Mouse (Mus musculus) kidney, postnatal 0 days (tissue): ENCODE measurements around the gene Cmya5. TPM values are rescaled to one million over a fixed set of nuclear protein-coding genes. Genes with fewer than 3 reads are reported as not detected.

Experiments used
- ATAC-seq: fragments of 200-750 bp; cut with Nextera tagmentation; replicated peaks from 2 replicates; pipeline ENCODE4 v1.8.0; 2017; ENCODE audit warnings: low read depth, moderate number of reproducible peaks, moderate TSS enrichment, moderate library complexity; ENCODE audit not compliant: low FRiP score
- DNase-seq: peaks from one replicate; pipeline ENCODE4 v3.0.0-alpha.2; 2016; ENCODE audit warnings: low spot score
- H3K27ac ChIP-seq: fragments of 300-500 bp; sonication (generic); 2 replicates; pipeline ENCODE4 v1.5.1; 2014; ENCODE audit warnings: mild to moderate bottlenecking
- H3K27me3 ChIP-seq: fragments of 300-500 bp; sonication (generic); 2 replicates; pipeline ENCODE4 v1.6.1; 2014; ENCODE audit warnings: low read length, mixed read lengths; ENCODE audit not compliant: insufficient read depth
- H3K36me3 ChIP-seq: fragments of 300-500 bp; sonication (generic); 2 replicates; pipeline ENCODE4 v1.6.1; 2014; ENCODE audit warnings: low read length, mixed read lengths; ENCODE audit not compliant: insufficient read depth
- H3K4me1 ChIP-seq: fragments of 300-500 bp; sonication (generic); replicated peaks from 2 replicates; pipeline ENCODE4 v1.6.1; 2014; ENCODE audit warnings: antibody characterized with exemption, low read length, mixed read lengths; ENCODE audit not compliant: insufficient read depth
- H3K4me2 ChIP-seq: fragments of 300-500 bp; sonication (generic); 2 replicates; pipeline ENCODE4 v1.6.1; 2014; ENCODE audit warnings: mild to moderate bottlenecking, low read length, moderate library complexity, mixed read lengths
- H3K4me3 ChIP-seq: fragments of 300-500 bp; sonication (generic); replicated peaks from 2 replicates; pipeline ENCODE4 v1.5.1; 2014; ENCODE audit warnings: low read depth, low read length
- H3K9ac ChIP-seq: fragments of 300-500 bp; sonication (generic); 2 replicates; pipeline ENCODE4 v1.6.1; 2014; ENCODE audit warnings: low read depth, low read length
- H3K9me3 ChIP-seq: fragments of 300-500 bp; sonication (generic); replicated peaks from 2 replicates; pipeline ENCODE4 v1.6.1; 2016; ENCODE audit warnings: low read length, inconsistent platforms, mixed read lengths
- CTCF ChIP-seq: IDR thresholded peaks from 2 replicates; pipeline ENCODE4 v1.5.1; 2016; ENCODE audit warnings: antibody characterized with exemption, low read depth, mild to moderate bottlenecking, moderate library complexity
- WGBS: fragments of 180-500 bp; shearing (Covaris S2); extraction: QIAGEN DNeasy Blood & Tissue Kit; methylation state at CpG from one replicate; pipeline ENCODE4 v1.1.7; 2014; 5-methylcytosine and 5-hydroxymethylcytosine counted together
- polyA plus RNA-seq: library from polyadenylated mRNA; unstranded; fragments of >200 nt; fragmentation: Nextera tagmentation; extraction: Ambion mirVana; gene quantifications from 2 replicates; pipeline ENCODE4 v1.2.1, GENCODE M21; 2015

The Cmya5 gene
- polyA plus RNA-seq, 1 experiment from 2014 or later: 0.07 TPM

- Histone ChIP-seq H3K27ac (no peak overlapping the region), H3K4me2 (no peak overlapping the region), H3K27me3 (no peaks in the 10 kb centered on the region), H3K4me3 (no peak overlapping the region), H3K9ac (no peak overlapping the region), H3K36me3 (no peaks in the 10 kb centered on the region), H3K4me1 (no peaks in the 10 kb centered on the region), H3K9me3 (no peaks in the 10 kb centered on the region)
- TF ChIP-seq CTCF: no peak
- WGBS: 84% methylated on average over 3 of the region's 3 CpGs
- ATAC-seq (no peak), DNase-seq (no peak)
Measured at GRCm38 (mm10) chr13:93060437-93060836, 84.1 kb downstream of the Cmya5 start.

DNA sequence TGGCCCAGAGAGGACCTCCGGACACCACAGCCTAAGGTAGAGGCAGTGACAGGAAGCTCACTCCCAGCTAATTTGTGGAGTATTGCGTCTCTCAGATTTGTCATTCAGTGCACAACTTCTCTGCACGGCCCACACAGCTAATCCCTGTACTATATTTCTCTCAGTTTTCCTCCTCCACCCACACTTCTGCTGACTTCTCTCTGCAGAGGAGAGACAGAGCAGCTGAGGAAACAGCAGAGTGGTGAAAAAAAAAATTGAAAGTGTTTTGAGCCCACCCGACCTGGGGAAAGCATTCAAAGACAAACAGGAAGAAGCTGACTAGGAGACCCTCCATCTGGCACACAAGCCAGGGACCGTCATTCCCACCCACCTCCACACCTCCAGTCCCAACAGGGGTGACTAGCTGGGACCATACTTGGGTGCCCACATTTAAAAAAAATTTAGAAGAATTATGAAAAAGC is 85.9 kb downstream of the Cmya5 start:
- WGBS: 53% methylated on average over 5 of the region's 5 CpGs
- H3K4me2 ChIP-seq: no peak overlapping the region

GRCm38 (mm10) chr13:93057492-93058260 is 86.8 kb downstream of the Cmya5 start:
- no peaks in the 10 kb centered on the region for H3K27me3 ChIP-seq
- no peaks in the 10 kb centered on the region for H3K4me1 ChIP-seq
- DNase-seq (no peak), ATAC-seq (no peak)
- TF ChIP-seq CTCF: no peak
- H3K36me3 ChIP-seq: no peaks in the 10 kb centered on the region
- H3K9ac ChIP-seq: no peak overlapping the region
- H3K9me3 ChIP-seq: no peaks in the 10 kb centered on the region
- H3K4me3 ChIP-seq: no peak overlapping the region
- WGBS: 81% methylated on average over 7 of the region's 7 CpGs
- H3K4me2 ChIP-seq: no peak overlapping the region
- H3K27ac ChIP-seq: no peak overlapping the region

More for the DNA sequence above, 85.9 kb downstream of the Cmya5 start:
- no peak for TF ChIP-seq CTCF
- Histone ChIP-seq H3K4me1 (no peaks in the 10 kb centered on the region), H3K36me3 (no peaks in the 10 kb centered on the region), H3K9ac (no peak overlapping the region), H3K4me3 (no peak overlapping the region), H3K9me3 (no peaks in the 10 kb centered on the region), H3K27me3 (no peaks in the 10 kb centered on the region), H3K27ac (no peak overlapping the region)
- DNase-seq: no peak
- ATAC-seq: no peak

- H3K36me3 ChIP-seq: no peaks in the 10 kb centered on the region
- no peak overlapping the region for H3K4me2 ChIP-seq
- no peak for ATAC-seq
- WGBS: 88% methylated on average over 1 of the region's 1 CpGs
- no peak overlapping the region for H3K27ac ChIP-seq
- no peaks in the 10 kb centered on the region for H3K27me3 ChIP-seq
- H3K4me1 ChIP-seq: no peaks in the 10 kb centered on the region
- no peak overlapping the region for H3K9ac ChIP-seq
- no peaks in the 10 kb centered on the region for H3K9me3 ChIP-seq
- no peak for TF ChIP-seq CTCF
- H3K4me3 ChIP-seq: no peak overlapping the region
- no peak for DNase-seq
Measured at GRCm38 (mm10) chr13:93056091-93056490, 88.4 kb downstream of the Cmya5 start.

DNA sequence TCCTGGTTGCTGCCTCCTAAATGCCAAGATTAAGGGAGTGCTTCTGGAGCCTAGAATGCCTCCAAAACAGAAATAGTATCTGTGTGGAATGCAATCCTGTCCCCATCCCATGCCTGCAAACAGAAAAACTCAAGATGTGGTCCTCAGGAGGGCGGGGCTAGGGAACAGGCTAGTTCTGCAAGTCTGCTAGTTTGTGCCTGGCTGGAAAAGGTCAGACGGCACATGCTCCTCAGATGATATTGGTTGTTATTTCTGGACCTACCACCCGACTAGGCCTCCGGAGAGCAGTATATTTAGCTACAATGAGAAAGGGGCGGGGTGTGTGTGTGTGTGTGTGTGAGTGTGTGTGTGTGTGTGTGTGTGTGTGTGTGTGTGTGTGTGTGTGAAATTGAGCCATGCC is 93.0 kb downstream of the Cmya5 start:
- ATAC-seq (no peak), DNase-seq (no peak)
- H3K4me1 ChIP-seq: no peaks in the 10 kb centered on the region
- H3K4me2 ChIP-seq: no peak overlapping the region
- TF ChIP-seq CTCF: no peak
- no peak overlapping the region for H3K27ac ChIP-seq
- WGBS: 68% methylated on average over 5 of the region's 5 CpGs
- H3K27me3 ChIP-seq: no peaks in the 10 kb centered on the region
- no peak overlapping the region for H3K4me3 ChIP-seq
- no peaks in the 10 kb centered on the region for H3K9me3 ChIP-seq
- no peaks in the 10 kb centered on the region for H3K36me3 ChIP-seq
- H3K9ac ChIP-seq: no peak overlapping the region

DNA sequence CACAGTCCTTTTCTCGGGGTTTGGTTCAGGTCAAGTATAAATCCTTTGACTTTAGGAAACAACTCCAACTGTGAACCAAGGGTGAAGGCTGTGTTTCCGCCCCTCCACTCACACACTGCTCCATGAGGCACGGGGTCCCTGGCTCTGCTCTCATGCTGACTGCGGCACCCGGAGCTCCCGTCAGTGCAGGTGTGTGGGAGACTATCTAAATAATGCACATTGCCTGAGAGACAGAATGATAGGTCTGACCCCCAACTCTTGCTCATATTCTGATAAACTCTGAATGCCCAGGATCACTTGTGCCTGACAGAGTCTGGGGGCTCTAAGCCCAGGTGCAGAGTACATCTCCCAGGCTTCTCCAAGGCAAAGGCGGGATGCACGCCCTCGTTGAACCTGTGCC is 103.5 kb downstream of the Cmya5 start:
- H3K9ac ChIP-seq: no peak overlapping the region
- H3K36me3 ChIP-seq: no peaks in the 10 kb centered on the region
- no peaks in the 10 kb centered on the region for H3K4me1 ChIP-seq
- H3K27me3 ChIP-seq: no peaks in the 10 kb centered on the region
- no peak for DNase-seq
- TF ChIP-seq CTCF: no peak
- H3K27ac ChIP-seq: no peak overlapping the region
- no peak overlapping the region for H3K4me2 ChIP-seq
- H3K9me3 ChIP-seq: no peaks in the 10 kb centered on the region
- ATAC-seq: no peak
- 54% methylated on average over 9 of the region's 9 CpGs for WGBS
- H3K4me3 ChIP-seq: no peak overlapping the region
